Mouse (Mus musculus): Measurements from ENCODE around the gene Klhdc7b.

Gene Klhdc7b

GRCm38 (mm10) chr15:89374801-89375534, 9.7 kb upstream of the Klhdc7b start:
- no peak for DNase-seq (ENCODE audit: extremely low read depth, low read depth, low spot score)

GRCm38 (mm10) chr15:89376040-89376439, 8.7 kb upstream of the Klhdc7b start:
- no peak for DNase-seq (ENCODE audit: extremely low read depth, low read depth, low spot score)

DNA sequence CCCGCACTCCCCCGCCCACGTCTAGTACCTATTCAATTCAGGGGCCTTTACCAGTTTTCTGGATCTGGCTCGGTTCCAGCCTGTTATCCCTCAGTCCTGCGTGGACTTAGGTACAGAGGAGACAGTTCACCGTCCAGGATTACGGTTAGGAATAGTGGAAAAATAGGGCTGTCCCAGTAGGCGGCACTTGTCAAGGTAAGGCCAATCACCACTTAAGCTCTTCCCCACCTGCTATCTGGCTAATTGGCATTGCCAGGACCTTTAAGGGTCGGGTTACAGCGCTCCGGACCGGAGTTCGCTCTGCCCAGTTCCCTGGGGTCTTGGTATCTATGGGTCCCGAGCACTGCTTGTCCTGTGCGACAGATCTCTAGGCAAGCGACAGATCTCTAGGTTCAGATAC, 7.8 kb upstream of the Klhdc7b start, which contains the start of gene Tymp:
TSS of gene Tymp (minus strand) at position 83 of the 400 bp plus-strand sequence.
- no peak for DNase-seq (ENCODE audit: extremely low read depth, low read depth, low spot score)

GRCm38 (mm10) chr15:89377362-89377761, 7.4 kb upstream of the Klhdc7b start:
- DNase-seq (ENCODE audit: extremely low read depth, low read depth, low spot score) = no peak

DNA sequence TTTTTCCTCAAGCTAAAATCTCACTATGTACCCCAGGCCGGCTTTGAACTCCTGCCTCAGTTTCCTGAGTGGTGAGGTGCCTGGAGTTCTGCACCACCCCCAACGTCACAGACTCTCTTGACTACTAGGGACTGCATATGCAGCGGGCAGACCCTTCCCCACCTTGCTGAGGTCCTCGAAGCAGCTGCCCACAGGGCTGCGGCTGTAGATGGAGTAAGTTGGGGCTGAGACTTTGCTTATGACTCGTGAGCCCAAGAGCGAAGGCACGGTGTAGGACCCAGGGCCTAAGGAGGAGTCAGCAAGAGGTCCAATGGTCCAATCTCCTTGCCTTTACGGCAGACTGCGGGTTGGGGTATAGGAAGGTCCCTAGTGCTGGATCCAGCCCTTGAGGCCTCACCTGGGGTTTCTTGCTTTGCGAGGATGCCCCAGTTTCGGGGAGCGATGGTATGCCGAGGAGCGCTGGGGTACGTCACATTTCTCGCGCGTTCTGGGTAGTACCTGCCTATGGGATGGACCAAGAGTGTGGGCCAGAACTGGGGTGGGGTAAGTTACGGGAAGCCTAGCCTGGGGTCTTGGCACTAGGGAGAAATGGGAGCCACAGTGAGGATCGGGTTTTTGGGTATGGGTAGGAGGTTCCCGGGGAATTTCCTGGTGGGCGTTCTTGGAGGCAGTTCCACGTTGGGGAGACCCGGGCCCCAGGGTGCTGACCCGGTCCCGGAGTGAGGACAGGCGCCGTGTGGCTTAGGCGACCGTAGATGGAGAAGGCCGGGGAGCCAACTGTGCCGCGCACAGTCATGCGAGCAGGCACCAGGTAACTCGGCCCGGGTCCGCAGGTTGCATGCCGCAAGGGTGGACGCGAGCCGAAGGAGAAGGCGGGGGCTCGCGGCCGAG, 6.5 kb upstream of the Klhdc7b start:
- no peak for DNase-seq (ENCODE audit: extremely low read depth, low read depth, low spot score)

DNA sequence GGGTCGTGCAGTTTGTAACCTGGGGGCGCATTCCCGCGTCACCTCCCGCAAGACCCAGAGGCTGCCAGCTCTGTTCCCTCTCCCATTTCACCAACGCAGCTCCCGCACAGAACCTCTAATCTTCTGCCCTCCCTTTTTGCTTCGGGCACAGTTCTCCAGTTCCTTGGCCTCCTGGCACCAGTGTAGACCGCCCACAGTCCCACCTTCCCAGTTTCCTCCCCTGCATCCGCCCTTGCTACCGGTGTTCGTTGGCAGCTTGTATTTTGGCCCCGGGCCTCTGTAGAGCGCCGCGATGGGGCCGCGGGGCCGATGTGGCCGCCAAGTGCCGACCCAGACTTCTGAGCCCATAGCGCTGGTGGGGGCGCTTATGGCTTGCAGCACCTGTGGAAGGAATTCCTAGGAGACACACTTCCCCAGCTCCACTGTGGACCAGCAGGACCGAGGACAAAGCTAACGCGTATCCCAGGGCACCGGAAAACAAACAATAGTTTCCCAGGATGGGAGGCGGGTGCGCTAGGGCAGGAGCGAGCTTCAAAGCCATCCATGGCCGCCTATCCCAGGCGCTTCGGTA, 5.8 kb upstream of the Klhdc7b start, which contains the start of gene Odf3b:
TSS of gene Odf3b (minus strand) at position 452 of the 571 bp plus-strand sequence.
- no peak for DNase-seq (ENCODE audit: extremely low read depth, low read depth, low spot score)

DNA sequence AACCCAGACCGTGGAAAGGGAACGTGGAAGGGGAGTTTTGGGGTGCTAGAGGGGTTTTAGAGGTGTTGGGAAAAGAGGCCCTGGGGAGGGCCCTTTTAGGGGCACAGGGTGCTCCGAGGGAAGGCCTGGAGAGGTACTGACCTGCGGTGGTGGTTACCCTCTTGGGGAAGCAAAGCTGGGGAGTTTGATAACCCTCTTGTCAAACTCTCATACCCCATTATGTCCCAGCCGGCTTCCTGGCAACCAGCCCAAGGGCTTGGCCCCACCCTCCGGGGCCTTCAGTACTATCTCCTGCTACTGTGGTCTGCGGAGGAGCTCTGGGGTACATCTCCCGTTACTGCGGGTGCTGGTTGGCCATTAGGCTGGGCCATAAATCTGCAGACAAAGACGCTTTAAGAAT, 5.3 kb upstream of the Klhdc7b start:
- no peak for DNase-seq (ENCODE audit: extremely low read depth, low read depth, low spot score)

DNA sequence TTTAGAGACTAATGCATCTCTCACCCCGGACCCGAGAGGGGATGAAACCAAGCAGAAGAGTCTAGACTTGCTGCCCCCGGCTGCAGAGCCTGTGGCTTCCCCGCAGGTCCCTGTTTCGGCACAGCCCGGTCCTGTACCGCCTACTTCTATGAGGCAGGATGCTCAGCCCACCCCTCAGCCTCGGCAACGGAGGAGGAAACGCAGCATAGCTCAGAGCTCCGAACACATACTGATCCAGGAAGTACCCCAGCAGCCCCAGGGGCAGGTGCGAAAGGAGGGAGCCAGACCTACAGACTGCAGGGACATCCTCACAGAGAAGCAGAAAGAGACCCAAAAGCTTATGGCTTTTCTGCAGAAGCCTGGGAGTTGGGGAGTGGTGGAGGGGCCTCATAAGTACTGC, 2.4 kb downstream of the Klhdc7b start:
- DNase-seq (ENCODE audit: extremely low read depth, low read depth, low spot score) = no peak

DNA sequence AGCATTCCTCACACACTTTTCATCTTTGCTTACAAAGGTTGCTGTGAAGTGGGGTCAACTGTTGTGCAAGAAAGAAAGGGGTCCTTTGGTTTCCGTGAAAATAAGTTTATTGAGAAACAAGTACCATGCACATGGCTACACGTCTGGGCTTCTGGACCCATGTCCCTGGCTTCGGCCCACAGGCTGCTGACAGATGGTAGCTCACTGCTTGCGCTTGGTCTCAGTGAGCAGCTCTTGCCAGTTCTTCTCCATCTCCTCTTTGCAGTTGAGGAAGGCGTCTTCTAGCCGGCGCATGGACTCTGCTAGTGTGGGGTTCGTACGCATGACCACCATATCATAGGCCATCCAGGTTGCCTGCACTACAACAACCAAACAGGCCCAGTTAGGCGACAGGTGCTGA, 5.4 kb downstream of the Klhdc7b start:
- DNase-seq (ENCODE audit: extremely low read depth, low read depth, low spot score) = no peak

DNA sequence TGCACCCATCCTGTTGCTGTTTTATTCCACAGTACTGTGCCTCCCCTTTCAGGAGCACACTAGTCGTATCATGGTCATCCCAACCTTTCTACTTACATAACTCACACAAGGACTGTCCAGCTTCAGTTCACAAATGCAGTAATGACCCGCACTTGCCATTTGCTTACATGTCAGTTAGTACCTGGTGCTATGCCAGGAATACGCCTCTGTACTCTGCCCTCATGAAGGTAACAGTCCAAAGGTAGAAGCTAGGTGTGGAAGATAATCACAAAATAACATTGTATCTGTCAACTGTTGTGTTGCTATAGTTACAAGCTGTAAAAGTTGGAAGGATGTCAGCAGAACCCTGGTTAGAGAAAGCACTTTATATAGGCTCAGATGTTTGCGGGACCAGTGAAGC, 12.2 kb downstream of the Klhdc7b start:
- no peak for DNase-seq (ENCODE audit: extremely low read depth, low read depth, low spot score)

DNA sequence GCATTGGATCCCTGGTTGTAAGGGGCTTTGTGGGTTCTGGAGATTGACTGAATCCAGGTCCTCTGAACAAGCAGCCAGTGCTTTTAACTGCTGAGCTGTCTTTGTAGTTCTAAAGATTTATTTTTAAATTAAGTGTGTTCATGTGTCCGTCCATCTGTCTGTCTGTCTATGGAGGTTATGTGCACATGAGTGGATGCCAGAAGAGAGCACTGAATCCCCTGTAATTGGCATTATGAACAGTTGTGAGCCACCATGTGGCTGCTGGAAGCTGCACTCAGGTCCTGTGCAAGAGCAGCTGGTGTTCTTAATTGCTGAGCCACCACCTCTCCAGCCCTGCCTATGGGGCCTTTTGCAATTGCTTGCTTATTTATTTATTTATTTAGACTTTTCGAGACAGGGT, 13.4 kb downstream of the Klhdc7b start:
- no peak for DNase-seq (ENCODE audit: extremely low read depth, low read depth, low spot score)

- DNase-seq (ENCODE audit: extremely low read depth, low read depth, low spot score) = no peak
These were observed 15.0 kb downstream of the Klhdc7b start for GRCm38 (mm10) chr15:89399716-89400115.

DNA sequence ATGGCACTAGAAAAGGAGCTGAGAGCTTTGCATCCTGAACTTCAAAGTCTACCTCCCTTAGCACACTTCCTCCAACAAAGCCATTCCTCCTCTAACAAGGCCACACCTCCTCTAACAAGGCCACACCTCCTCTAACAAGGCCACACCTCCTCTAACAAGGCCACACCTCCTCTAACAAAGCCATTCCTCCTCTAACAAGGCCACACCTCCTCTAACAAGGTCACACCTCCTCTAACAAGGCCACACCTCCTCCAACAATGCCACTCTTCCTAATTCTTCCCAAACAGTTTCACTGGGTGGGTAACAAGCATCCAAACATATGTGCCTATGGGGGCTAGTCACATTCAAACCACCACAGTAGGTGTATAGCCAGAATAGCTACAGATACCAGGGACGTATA, 17.8 kb downstream of the Klhdc7b start:
- DNase-seq (ENCODE audit: extremely low read depth, low read depth, low spot score) = no peak

GRCm38 (mm10) chr15:89404831-89405623, 20.3 kb downstream of the Klhdc7b start:
- no peak for DNase-seq (ENCODE audit: extremely low read depth, low read depth, low spot score)

GRCm38 (mm10) chr15:89406691-89407090, 22.0 kb downstream of the Klhdc7b start:
- no peak for DNase-seq (ENCODE audit: extremely low read depth, low read depth, low spot score)

GRCm38 (mm10) chr15:89410118-89410517, 25.4 kb downstream of the Klhdc7b start, which contains the start of gene Syce3:
Gene Syce3 (minus strand): TSS chr15:89410503.
- DNase-seq (ENCODE audit: extremely low read depth, low read depth, low spot score) = no peak

GRCm38 (mm10) chr15:89415282-89415681, 30.6 kb downstream of the Klhdc7b start:
- DNase-seq (ENCODE audit: extremely low read depth, low read depth, low spot score) = no peak

DNA sequence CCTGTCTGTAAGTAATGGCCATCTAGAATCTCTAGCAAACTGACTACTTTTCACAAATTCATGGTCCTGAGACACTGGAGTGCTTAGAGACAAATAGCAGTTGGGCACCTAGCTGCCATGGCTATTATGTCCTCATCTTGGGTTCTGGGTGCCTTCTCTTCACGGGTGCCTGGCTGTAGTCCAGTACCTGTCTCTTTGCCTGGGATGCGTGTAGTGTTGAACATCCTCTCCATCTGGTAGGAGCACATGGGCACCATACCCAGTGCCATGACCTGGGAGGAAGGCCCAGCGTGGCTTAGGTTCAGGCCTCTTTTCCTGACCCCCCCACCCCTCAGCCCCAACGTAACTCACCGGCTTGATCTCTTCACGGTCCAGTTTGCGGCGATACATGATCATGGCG, 37.2 kb downstream of the Klhdc7b start:
- no peak for DNase-seq (ENCODE audit: extremely low read depth, low read depth, low spot score)

DNA sequence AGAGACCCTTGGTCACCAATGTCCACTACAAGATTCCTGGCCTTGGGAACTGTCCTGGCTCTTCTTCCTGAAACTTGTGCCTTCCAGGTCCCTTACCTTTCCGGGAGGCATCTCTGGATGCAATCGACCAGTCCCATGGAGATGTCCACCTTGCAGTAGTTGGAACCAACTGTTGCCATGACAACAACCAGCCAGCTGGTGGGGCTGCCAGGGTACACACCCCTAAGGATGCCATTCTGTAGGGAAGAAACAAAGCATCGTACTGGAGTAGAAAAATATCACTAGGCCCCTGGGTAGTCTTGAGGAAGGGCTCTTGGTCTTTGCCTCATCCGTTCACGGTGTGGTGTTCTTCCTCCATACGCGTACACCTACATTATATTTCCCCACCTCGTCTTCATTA, 39.9 kb downstream of the Klhdc7b start:
- no peak for DNase-seq (ENCODE audit: extremely low read depth, low read depth, low spot score)

GRCm38 (mm10) chr15:89425711-89426121, 41.0 kb downstream of the Klhdc7b start, which contains the start of gene Cpt1b:
Gene Cpt1b (minus strand): TSS chr15:89425863.
- DNase-seq (ENCODE audit: extremely low read depth, low read depth, low spot score) = no peak

DNA sequence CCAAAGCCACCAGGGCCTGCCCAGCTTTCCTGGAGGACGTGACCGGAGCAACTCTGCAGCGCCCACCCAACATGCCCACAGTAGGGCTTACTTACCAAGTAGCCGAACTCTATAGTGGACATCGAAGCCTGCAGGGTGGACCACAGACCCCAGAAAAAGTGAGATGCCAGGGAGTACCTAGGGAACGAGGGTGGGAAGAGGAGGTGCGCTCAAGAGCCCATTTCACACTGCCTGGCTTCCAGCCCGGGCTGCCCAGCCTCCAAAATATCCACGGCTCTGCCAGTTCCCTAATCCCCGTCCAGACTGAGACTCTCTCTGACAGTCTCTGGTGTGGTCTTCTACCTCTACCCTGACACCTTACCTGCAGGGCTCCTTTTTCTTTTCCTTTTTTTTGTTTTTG, 42.0 kb downstream of the Klhdc7b start:
- DNase-seq (ENCODE audit: extremely low read depth, low read depth, low spot score) = no peak
